Mouse (Mus musculus) urinary bladder, postnatal 0 days (tissue): Measurements from ENCODE around the gene Efhc1. TPM values are rescaled to one million over a fixed set of nuclear protein-coding genes. Genes with fewer than 3 reads are reported as not detected.

Experiments
- polyA plus RNA-seq: library from polyadenylated mRNA; unstranded; fragments of >200 nt; fragmentation: Nextera tagmentation; extraction: Ambion mirVana; gene quantifications from 2 replicates; pipeline ENCODE4 v1.2.1, GENCODE M21; 2015

The Efhc1 gene
- polyA plus RNA-seq, result 2.1 and 2.2 TPM in 2 replicates

GRCm38 (mm10) chr1:20951300-20951763, at the start of gene Efhc1:
Gene Efhc1 (plus strand): TSS chr1:20951626.

Other genes with a start within 250 kb of the Efhc1 start
- gene Il17a, start 220.7 kb upstream of the Efhc1 start, polyA plus RNA-seq, result not detected in 2 replicates
- gene Il17f, start 161.0 kb upstream of the Efhc1 start, polyA plus RNA-seq, result not detected in 2 replicates
- gene Mcm3, start 131.3 kb upstream of the Efhc1 start, polyA plus RNA-seq, result 36.7 and 42.4 TPM in 2 replicates
- gene Paqr8, start 61.0 kb upstream of the Efhc1 start, polyA plus RNA-seq, result 4.2 and 5.6 TPM in 2 replicates
- 6.4 and 8.0 TPM in 2 replicates for gene Tram2, start 127.6 kb downstream of the Efhc1 start, polyA plus RNA-seq